Mouse (Mus musculus) CH12.LX (cell line): ENCODE measurements around the gene Igf1.

Experiments used
- BHLHE40 ChIP-seq: IDR thresholded peaks from 2 replicates; pipeline ENCODE4 v1.6.1; 2011; ENCODE audit warnings: mild to moderate bottlenecking, low read depth, low read length, improper control_type of control experiment
- CTCF ChIP-seq, 2 experiments: IDR thresholded peaks in 1 of 2; conservative IDR thresholded peaks in 1 of 2; 2 replicates each; pipeline ENCODE4 v1.5.1; 2011 to 2012; ENCODE audit warnings: low read depth in 2 of 2, low read length in 2 of 2, improper control_type of control experiment in 1 of 2, inconsistent platforms in 1 of 2, mild to moderate bottlenecking in 1 of 2, moderate library complexity in 1 of 2
- E2F4 ChIP-seq: IDR thresholded peaks from 2 replicates; pipeline ENCODE4 v1.6.1; 2011; ENCODE audit warnings: low read depth, low read length, improper control_type of control experiment; ENCODE audit not compliant: insufficient replicate concordance
- ELF1 ChIP-seq: IDR thresholded peaks from 2 replicates; pipeline ENCODE4 v1.6.1; 2014; ENCODE audit warnings: low read depth, mild to moderate bottlenecking, inconsistent platforms, low read length, improper control_type of control experiment
- EP300 ChIP-seq: IDR thresholded peaks from 2 replicates; pipeline ENCODE4 v1.6.1; 2011; ENCODE audit warnings: low read length, improper control_type of control experiment
- KAT2A ChIP-seq: IDR thresholded peaks from 2 replicates; pipeline ENCODE4 v1.6.1; 2012; ENCODE audit warnings: low read length, improper control_type of control experiment, inconsistent platforms; ENCODE audit not compliant: insufficient replicate concordance
- MAFK ChIP-seq: IDR thresholded peaks from 2 replicates; pipeline ENCODE4 v1.6.1; 2011; ENCODE audit warnings: low read length, improper control_type of control experiment; ENCODE audit not compliant: insufficient replicate concordance
- MAX ChIP-seq: IDR thresholded peaks from 2 replicates; pipeline ENCODE4 v1.6.1; 2011; ENCODE audit warnings: low read length, improper control_type of control experiment
- PAX5 ChIP-seq: IDR thresholded peaks from 2 replicates; pipeline ENCODE4 v1.6.1; 2012; ENCODE audit warnings: low read length, inconsistent platforms, mixed read lengths
- POLR2A ChIP-seq: IDR thresholded peaks from 2 replicates; pipeline ENCODE4 v1.6.1; 2011; ENCODE audit warnings: low read depth, mild to moderate bottlenecking, improper control_type of control experiment, low read length
- UBTF ChIP-seq: IDR thresholded peaks from 2 replicates; pipeline ENCODE4 v1.6.1; 2012; ENCODE audit warnings: low read depth, mild to moderate bottlenecking, inconsistent platforms, low read length, improper control_type of control experiment, moderate library complexity
- USF2 ChIP-seq: conservative IDR thresholded peaks from 2 replicates; pipeline ENCODE4 v1.6.1; 2011; ENCODE audit warnings: low read depth, low read length, improper control_type of control experiment
- ZMIZ1 ChIP-seq: IDR thresholded peaks from 2 replicates; pipeline ENCODE4 v1.6.1; 2012; ENCODE audit warnings: low read depth, mild to moderate bottlenecking, inconsistent platforms, low read length, improper control_type of control experiment

DNA sequence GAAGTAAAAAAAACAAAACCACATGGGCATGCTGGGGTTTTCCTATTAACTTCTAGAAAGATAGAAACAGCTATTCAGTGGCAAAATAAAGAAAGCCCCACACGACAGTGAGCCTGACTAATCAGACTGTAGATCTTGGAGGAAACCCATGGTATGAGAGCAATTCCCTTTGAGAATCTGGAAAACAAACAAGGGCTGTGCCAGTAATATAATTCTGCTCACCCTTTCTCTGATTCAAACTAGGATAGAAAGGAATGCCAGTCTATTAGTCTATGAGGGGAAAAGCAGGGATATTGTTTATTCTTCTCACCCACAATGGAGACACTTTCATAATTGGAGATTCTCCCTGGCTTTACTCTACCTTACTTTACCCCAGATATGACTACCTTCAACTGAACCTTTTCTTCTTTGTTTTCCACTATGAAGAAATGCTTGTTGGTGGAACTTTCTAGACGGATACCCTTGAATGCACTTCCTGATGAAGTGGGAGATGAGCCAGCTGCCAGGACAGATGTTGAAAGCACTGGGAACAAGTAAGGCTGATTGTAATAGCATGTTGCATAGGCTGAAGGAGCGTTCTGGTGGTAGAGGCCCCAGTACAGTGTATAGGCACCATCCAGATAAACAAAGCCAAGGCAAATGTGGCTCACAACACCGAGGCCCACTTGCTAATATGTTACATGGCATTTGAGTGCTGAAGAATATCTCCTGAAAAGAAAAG lies 116.0 kb downstream of the Igf1 start:
- no peak for TF ChIP-seq KAT2A
- TF ChIP-seq USF2 = no peak
- no peak for TF ChIP-seq UBTF
- no peak for TF ChIP-seq POLR2A
- TF ChIP-seq MAFK = no peak
- no peak for TF ChIP-seq ELF1
- no peak for TF ChIP-seq CTCF (conservative IDR thresholded peaks at IDR 0.05 in 1 of 2, IDR thresholded peaks at IDR 0.05 in 1 of 2; ENCODE audit: low read depth in 2 of 2, low read length in 2 of 2)
- TF ChIP-seq BHLHE40 = no peak
- no peak for TF ChIP-seq ZMIZ1
- no peak for TF ChIP-seq EP300
- no peak for TF ChIP-seq MAX
- TF ChIP-seq PAX5 = no peak
- no peak for TF ChIP-seq E2F4
